Mouse (Mus musculus) colon, adult 2 months (tissue): Measurements from ENCODE around the gene Slc29a4. TPM values are rescaled to one million over a fixed set of nuclear protein-coding genes. Genes with fewer than 3 reads are reported as not detected.

Experiments used
- polyA plus RNA-seq: library from polyadenylated mRNA; depleted of rRNA; stranded (reverse); fragments of >200 nt; gene quantifications from 2 replicates; pipeline ENCODE4 v1.2.3, GENCODE M21; 2012; rRNA removed

The Slc29a4 gene
- 8.3 and 8.6 TPM in 2 replicates for polyA plus RNA-seq

DNA sequence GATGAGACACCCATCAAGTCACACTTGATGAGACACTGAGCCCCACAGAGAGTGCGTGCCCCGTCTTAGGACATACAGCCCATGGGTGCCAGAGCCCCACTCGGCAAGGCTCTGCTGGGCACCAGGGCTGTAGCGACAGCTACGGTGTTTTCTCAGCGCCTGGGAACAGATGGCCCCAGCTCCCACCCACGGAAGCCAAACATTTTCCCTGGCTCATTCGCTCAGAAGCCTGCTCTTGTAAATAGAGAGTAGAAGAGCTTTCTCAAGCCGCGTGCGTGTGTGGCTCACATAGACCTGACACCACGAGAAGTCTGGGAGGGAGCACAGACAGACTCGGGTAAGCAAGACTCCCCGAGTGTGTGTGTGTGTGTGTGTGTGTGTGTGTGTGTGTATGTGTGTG is at the start of gene Slc29a4:
Gene Slc29a4, plus strand, starts transcription at position 265 of the 400 bp plus-strand sequence.

Other genes with a start within 250 kb of the Slc29a4 start
- 58.6 and 88.9 TPM in 2 replicates for gene Ap5z1, start 228.6 kb upstream of the Slc29a4 start, polyA plus RNA-seq
- gene Papolb, start 162.4 kb upstream of the Slc29a4 start, polyA plus RNA-seq, result 0.03 TPM in 1 of 2 replicates, not detected in the other
- 2.7 and 3.4 TPM in 2 replicates for gene Radil, start 141.4 kb upstream of the Slc29a4 start, polyA plus RNA-seq
- gene Mmd2, start 83.7 kb upstream of the Slc29a4 start, polyA plus RNA-seq, result 0.20 and 0.42 TPM in 2 replicates
- 35.7 and 37.3 TPM in 2 replicates for gene Wipi2, start 64.8 kb upstream of the Slc29a4 start, polyA plus RNA-seq
- gene Tnrc18, start 125.2 kb downstream of the Slc29a4 start, polyA plus RNA-seq, result 84.0 and 97.5 TPM in 2 replicates
- 31.4 and 34.1 TPM in 2 replicates for gene Fbxl18, start 202.9 kb downstream of the Slc29a4 start, polyA plus RNA-seq
- gene Actb, start 214.2 kb downstream of the Slc29a4 start, polyA plus RNA-seq, result 6,706 and 7,467 TPM in 2 replicates